Mouse (Mus musculus) liver, adult 2 months (tissue): ENCODE measurements at regions not wholly inside any gene's neighbourhood (a gene's known extent, or its start where the extent isn't known, plus 50 kb on each side); places are given as distances from the start of the nearest gene placed in this dataset.

Experiments used
- CTCF ChIP-seq: fragments of 200-500 bp; IDR thresholded peaks from 2 replicates; pipeline ENCODE4 v1.5.1; 2011; ENCODE audit warnings: low read depth, low read length, control low read depth
- POLR2A ChIP-seq: fragments of 200-500 bp; IDR thresholded peaks from 2 replicates; pipeline ENCODE4 v1.6.1; 2011; ENCODE audit warnings: low read length, control low read depth; ENCODE audit not compliant: insufficient read depth; ENCODE audit errors: extremely low read depth

GRCm38 (mm10) chr6:143620583-143620982 is 453.6 kb downstream of the Etnk1 start:
- TF ChIP-seq POLR2A = no peak
- TF ChIP-seq CTCF = no peak
